Mouse (Mus musculus) C2C12 (cell line): ENCODE measurements at regions not wholly inside any gene's neighbourhood (a gene's known extent, or its start where the extent isn't known, plus 50 kb on each side); places are given as distances from the start of the nearest gene placed in this dataset.

Experiments used
- CTCF ChIP-seq: IDR thresholded peaks from one replicate; pipeline ENCODE4 v1.5.1; 2011; ENCODE audit not compliant: control insufficient read depth, insufficient read depth, insufficient read length
- MAX ChIP-seq: IDR thresholded peaks from one replicate; pipeline ENCODE4 v1.6.1; 2011; ENCODE audit warnings: mild to moderate bottlenecking, control low read depth
- MYOD1 ChIP-seq: IDR thresholded peaks from one replicate; pipeline ENCODE4 v1.6.1; 2011; ENCODE audit warnings: low read depth; ENCODE audit not compliant: control insufficient read depth, insufficient read length
- MYOG ChIP-seq: IDR thresholded peaks from one replicate; pipeline ENCODE4 v1.6.1; 2011; ENCODE audit not compliant: control insufficient read depth, insufficient read length; ENCODE audit errors: extremely low read depth
- USF1 ChIP-seq: IDR thresholded peaks from one replicate; pipeline ENCODE4 v1.6.1; 2011; ENCODE audit warnings: low read depth, mild to moderate bottlenecking, control low read depth, moderate library complexity

DNA sequence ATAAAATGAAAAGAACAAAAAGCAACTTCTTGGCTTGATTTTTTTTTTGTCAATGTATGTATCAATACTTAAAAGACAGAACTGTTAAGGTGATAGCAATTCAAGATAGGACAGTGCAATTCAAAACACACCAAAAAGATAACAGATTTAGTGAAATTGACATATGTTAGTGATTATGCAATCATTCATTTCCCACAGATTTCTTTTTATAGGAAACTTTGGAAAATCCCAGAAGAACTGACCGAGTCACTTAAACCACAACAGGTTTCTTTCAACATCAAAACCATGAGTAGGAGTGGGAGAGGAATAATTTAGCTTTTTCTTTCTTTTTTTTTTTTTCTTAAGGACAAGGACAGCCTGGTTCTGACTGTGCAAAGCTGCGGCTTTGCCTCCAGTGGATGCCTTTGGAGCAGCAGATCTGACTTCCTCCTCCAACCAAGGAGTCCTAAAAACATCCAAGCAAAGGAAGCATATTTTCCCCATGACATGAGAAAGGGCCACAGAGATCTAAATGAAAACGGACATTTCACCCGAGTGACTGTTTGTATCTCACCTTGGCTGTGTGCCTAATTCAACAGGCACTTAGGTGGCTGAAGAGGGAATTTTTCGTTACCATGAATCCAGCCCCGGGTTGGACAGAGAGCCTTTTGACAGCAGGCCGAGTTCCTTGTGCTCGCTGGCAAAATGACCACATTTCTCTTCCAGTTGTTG lies 463.8 kb upstream of the Zeb2 start:
- TF ChIP-seq CTCF, result no peak
- no peak for TF ChIP-seq USF1
- TF ChIP-seq MAX, result no peak
- no peak for TF ChIP-seq MYOG
- TF ChIP-seq MYOD1, result no peak
